Mouse (Mus musculus) testis, adult 2 months (tissue): ENCODE results near the gene Cebpa. TPM values are rescaled to one million over a fixed set of nuclear protein-coding genes. Genes with fewer than 3 reads are reported as not detected.

Experiments
- H3K27ac ChIP-seq: fragments of 200-500 bp; 2 replicates; pipeline ENCODE4 v1.5.1; 2012; ENCODE audit warnings: low read depth, low read length; ENCODE audit not compliant: control insufficient read depth, insufficient read depth
- H3K27me3 ChIP-seq: fragments of 200-500 bp; 2 replicates; pipeline ENCODE4 v1.6.1; 2012; ENCODE audit warnings: mild to moderate bottlenecking, low read length, moderate library complexity; ENCODE audit not compliant: control insufficient read depth, insufficient read depth
- H3K36me3 ChIP-seq: fragments of 200-500 bp; 2 replicates; pipeline ENCODE4 v1.6.1; 2012; ENCODE audit warnings: mild to moderate bottlenecking, low read length; ENCODE audit not compliant: control insufficient read depth, insufficient read depth
- H3K4me1 ChIP-seq: fragments of 200-500 bp; 2 replicates; pipeline ENCODE4 v1.6.1; 2012; ENCODE audit warnings: low read length; ENCODE audit not compliant: control insufficient read depth, insufficient read depth
- H3K4me3 ChIP-seq: fragments of 200-500 bp; 2 replicates; pipeline ENCODE4 v1.5.1; 2012; ENCODE audit warnings: low read depth, mild to moderate bottlenecking, low read length, moderate library complexity, mixed read lengths; ENCODE audit not compliant: control insufficient read depth
- CTCF ChIP-seq: fragments of 200-500 bp; IDR thresholded peaks from 2 replicates; pipeline ENCODE4 v1.5.1; 2012; ENCODE audit warnings: low read depth, mild to moderate bottlenecking, inconsistent platforms, low read length, moderate library complexity; ENCODE audit not compliant: control insufficient read depth, insufficient read depth, insufficient replicate concordance
- POLR2A ChIP-seq: fragments of 200-500 bp; IDR thresholded peaks from 2 replicates; pipeline ENCODE4 v1.6.1; 2012; ENCODE audit warnings: low read depth, mild to moderate bottlenecking, inconsistent platforms, low read length, moderate library complexity; ENCODE audit not compliant: control insufficient read depth
- polyA plus RNA-seq: library from polyadenylated mRNA; depleted of rRNA; stranded (reverse); fragments of >200 nt; gene quantifications from 2 replicates; pipeline ENCODE4 v1.2.3, GENCODE M21; 2012

Gene Cebpa
- polyA plus RNA-seq, 1 experiment = 1.7 TPM

GRCm38 (mm10) chr7:35146269-35146668, 27.2 kb downstream of the Cebpa start:
- Histone ChIP-seq H3K4me1 (no peaks in the 10 kb centered on the region; the same call in 1 of the 2 replicates), H3K4me3 (no peak overlapping the region), H3K36me3 (no peaks in the 10 kb centered on the region), H3K27ac (no peak overlapping the region), H3K27me3 (no peaks in the 10 kb centered on the region)
- TF ChIP-seq CTCF (no peak), POLR2A (no peak)

GRCm38 (mm10) chr7:35149616-35150433, 30.7 kb downstream of the Cebpa start:
- Histone ChIP-seq H3K36me3 (no peaks in the 10 kb centered on the region), H3K4me3 (no peak overlapping the region), H3K27ac (no peak overlapping the region), H3K27me3 (no peaks in the 10 kb centered on the region), H3K4me1 (no peaks in the 10 kb centered on the region)
- TF ChIP-seq POLR2A (no peak), CTCF (no peak)

- Histone ChIP-seq H3K27me3 (no peaks in the 10 kb centered on the region), H3K4me1 (no peaks in the 10 kb centered on the region), H3K4me3 (no peak overlapping the region), H3K27ac (no peak overlapping the region), H3K36me3 (no peaks in the 10 kb centered on the region)
- TF ChIP-seq CTCF = no peak
Observed at GRCm38 (mm10) chr7:35150860-35151259, 31.8 kb downstream of the Cebpa start.

GRCm38 (mm10) chr7:35154449-35154848, 35.4 kb downstream of the Cebpa start:
- Histone ChIP-seq H3K36me3 (no peaks in the 10 kb centered on the region), H3K27ac (no peak overlapping the region), H3K4me3 (no peak overlapping the region), H3K27me3 (no peaks in the 10 kb centered on the region), H3K4me1 (no peaks in the 10 kb centered on the region; the same call in 1 of the 2 replicates)
- TF ChIP-seq POLR2A = no peak
- no peak for TF ChIP-seq CTCF

- no peaks in the 10 kb centered on the region for H3K27me3 ChIP-seq
- TF ChIP-seq CTCF = no peak
- peak; percentile 63; the same call in 1 of the 2 replicates for TF ChIP-seq POLR2A
- H3K4me3 ChIP-seq = peak overlapping the region; percentile 2
- H3K4me1 ChIP-seq = no peaks in the 10 kb centered on the region; the same call in 1 of the 2 replicates
- no peak overlapping the region for H3K27ac ChIP-seq
- H3K36me3 ChIP-seq = no peaks in the 10 kb centered on the region
Observed at GRCm38 (mm10) chr7:35156561-35157477, 37.7 kb downstream of the Cebpa start.

GRCm38 (mm10) chr7:35157512-35157911, 38.4 kb downstream of the Cebpa start:
- no peaks in the 10 kb centered on the region for H3K36me3 ChIP-seq
- no peaks in the 10 kb centered on the region for H3K27me3 ChIP-seq
- H3K4me1 ChIP-seq = no peaks in the 10 kb centered on the region; the same call in 1 of the 2 replicates
- no peak for TF ChIP-seq CTCF
- TF ChIP-seq POLR2A = no peak
- peak overlapping the region; percentile 4 for H3K4me3 ChIP-seq
- no peak overlapping the region for H3K27ac ChIP-seq

GRCm38 (mm10) chr7:35162443-35162842, 43.4 kb downstream of the Cebpa start:
- H3K27me3 ChIP-seq = no peaks in the 10 kb centered on the region
- H3K4me3 ChIP-seq = no peak overlapping the region
- H3K4me1 ChIP-seq = no peaks in the 10 kb centered on the region
- H3K36me3 ChIP-seq = no peaks in the 10 kb centered on the region
- no peak overlapping the region for H3K27ac ChIP-seq
- TF ChIP-seq CTCF = no peak
- no peak for TF ChIP-seq POLR2A
